Mouse (Mus musculus): ENCODE measurements around the gene Fry. TPM values are rescaled to one million over a fixed set of nuclear protein-coding genes. Genes with fewer than 3 reads are reported as not detected.

Fry gene
- total and polyA plus RNA-seq, 3 experiments = 43.8 to 153 (median 117) TPM

GRCm38 (mm10) chr5:150346378-150346777, 227.9 kb downstream of the Fry start:
- Histone ChIP-seq H3K27me3 (ENCODE audit: control insufficient read depth, insufficient read depth, low read length) (no peaks in the 10 kb centered on the region), H3K4me3 (no peak overlapping the region), H3K9ac (ENCODE audit: low read depth, low read length) (no peak overlapping the region), H3K36me3 (ENCODE audit: control insufficient read depth, insufficient read depth, low read length) (peaks cover 9% of the 10 kb centered on the region), H3K27ac (peak overlapping the region; percentile 76), H3K4me1 (ENCODE audit: control insufficient read depth, insufficient read depth, low read length) (peaks cover 2% of the 10 kb centered on the region; the same call in 1 of the 2 replicates), H3K79me2 (replicated peaks; ENCODE audit: control insufficient read depth, insufficient read depth, low read length) (no peaks in the 10 kb centered on the region)
- intact Hi-C loops (cut with DNase I) = no loop called here
- TF ChIP-seq EP300 (IDR thresholded peaks at IDR 0.05; ENCODE audit: insufficient read depth, low read depth, low read length) (no peak), CTCF (IDR thresholded peaks at IDR 0.05) (no peak), POLR2A (IDR thresholded peaks at IDR 0.05; ENCODE audit: insufficient read depth, low read depth, low read length) (no peak)
- no peak for DNase-seq
- 33% methylated on average over 4 of the region's 4 CpGs for WGBS

GRCm38 (mm10) chr5:150347845-150348244, 229.4 kb downstream of the Fry start:
- no peaks in the 10 kb centered on the region for H3K79me2 ChIP-seq (replicated peaks; ENCODE audit: control insufficient read depth, insufficient read depth, low read length)
- no peak for TF ChIP-seq POLR2A (IDR thresholded peaks at IDR 0.05; ENCODE audit: insufficient read depth, low read depth, low read length)
- TF ChIP-seq CTCF (IDR thresholded peaks at IDR 0.05) = peak; percentile 55
- no peak for TF ChIP-seq EP300 (IDR thresholded peaks at IDR 0.05; ENCODE audit: insufficient read depth, low read depth, low read length)
- H3K4me1 ChIP-seq (ENCODE audit: control insufficient read depth, insufficient read depth, low read length) = peaks cover 2% of the 10 kb centered on the region; the same call in 1 of the 2 replicates
- H3K36me3 ChIP-seq (ENCODE audit: control insufficient read depth, insufficient read depth, low read length) = peaks cover 9% of the 10 kb centered on the region
- no peaks in the 10 kb centered on the region for H3K27me3 ChIP-seq (ENCODE audit: control insufficient read depth, insufficient read depth, low read length)
- intact Hi-C loops (cut with DNase I) = no loop called here
- no peak overlapping the region for H3K27ac ChIP-seq
- H3K4me3 ChIP-seq = no peak overlapping the region
- no peak overlapping the region for H3K9ac ChIP-seq (ENCODE audit: low read depth, low read length)
- WGBS = 90% methylated on average over 2 of the region's 2 CpGs
- no peak for DNase-seq

GRCm38 (mm10) chr5:150348302-150348701, 229.9 kb downstream of the Fry start:
- intact Hi-C loops (cut with DNase I) = no loop called here
- TF ChIP-seq EP300 (IDR thresholded peaks at IDR 0.05; ENCODE audit: insufficient read depth, low read depth, low read length) (no peak), CTCF (IDR thresholded peaks at IDR 0.05) (no peak), POLR2A (IDR thresholded peaks at IDR 0.05; ENCODE audit: insufficient read depth, low read depth, low read length) (no peak)
- WGBS = 100% methylated on average over 1 of the region's 1 CpGs

GRCm38 (mm10) chr5:150351191-150351590, 232.7 kb downstream of the Fry start:
- intact Hi-C loops (cut with DNase I) = loop anchor here (5.0 kb wide), 1 partner anchor 114 kb away; no protein-coding TSS in a partner anchor
- Histone ChIP-seq H3K27ac (no peak overlapping the region), H3K4me1 (ENCODE audit: control insufficient read depth, insufficient read depth, low read length) (no peaks in the 10 kb centered on the region), H3K79me2 (replicated peaks; ENCODE audit: control insufficient read depth, insufficient read depth, low read length) (no peaks in the 10 kb centered on the region), H3K4me3 (no peak overlapping the region), H3K27me3 (ENCODE audit: control insufficient read depth, insufficient read depth, low read length) (no peaks in the 10 kb centered on the region), H3K9ac (ENCODE audit: low read depth, low read length) (no peak overlapping the region), H3K36me3 (ENCODE audit: control insufficient read depth, insufficient read depth, low read length) (peaks cover 5% of the 10 kb centered on the region)
- TF ChIP-seq CTCF (IDR thresholded peaks at IDR 0.05) = no peak
- TF ChIP-seq EP300 (IDR thresholded peaks at IDR 0.05; ENCODE audit: insufficient read depth, low read depth, low read length) = no peak
- no peak for TF ChIP-seq POLR2A (IDR thresholded peaks at IDR 0.05; ENCODE audit: insufficient read depth, low read depth, low read length)
- WGBS = 82% methylated on average over 2 of the region's 2 CpGs
- DNase-seq = no peak

More at GRCm38 (mm10) chr5:150348302-150348701, 229.9 kb downstream of the Fry start:
- Histone ChIP-seq H3K79me2 (replicated peaks; ENCODE audit: control insufficient read depth, insufficient read depth, low read length) (no peaks in the 10 kb centered on the region), H3K27ac (no peak overlapping the region), H3K4me3 (no peak overlapping the region), H3K9ac (ENCODE audit: low read depth, low read length) (no peak overlapping the region), H3K36me3 (ENCODE audit: control insufficient read depth, insufficient read depth, low read length) (peaks cover 9% of the 10 kb centered on the region), H3K27me3 (ENCODE audit: control insufficient read depth, insufficient read depth, low read length) (no peaks in the 10 kb centered on the region), H3K4me1 (ENCODE audit: control insufficient read depth, insufficient read depth, low read length) (peaks cover 2% of the 10 kb centered on the region; the same call in 1 of the 2 replicates)
- no peak for DNase-seq

GRCm38 (mm10) chr5:150358671-150359070, 240.2 kb downstream of the Fry start:
- Histone ChIP-seq H3K79me2 (replicated peaks; ENCODE audit: control insufficient read depth, insufficient read depth, low read length) (no peaks in the 10 kb centered on the region), H3K4me1 (ENCODE audit: control insufficient read depth, insufficient read depth, low read length) (no peaks in the 10 kb centered on the region), H3K9ac (ENCODE audit: low read depth, low read length) (no peak overlapping the region), H3K36me3 (ENCODE audit: control insufficient read depth, insufficient read depth, low read length) (no peaks in the 10 kb centered on the region), H3K4me3 (no peak overlapping the region), H3K27ac (no peak overlapping the region), H3K27me3 (ENCODE audit: control insufficient read depth, insufficient read depth, low read length) (no peaks in the 10 kb centered on the region)
- intact Hi-C loops (cut with DNase I) = no loop called here
- no peak for TF ChIP-seq POLR2A (IDR thresholded peaks at IDR 0.05; ENCODE audit: insufficient read depth, low read depth, low read length)
- no peak for TF ChIP-seq CTCF (IDR thresholded peaks at IDR 0.05)
- no peak for TF ChIP-seq EP300 (IDR thresholded peaks at IDR 0.05; ENCODE audit: insufficient read depth, low read depth, low read length)
- DNase-seq = no peak
- WGBS = 79% methylated on average over 14 of the region's 14 CpGs

GRCm38 (mm10) chr5:150362241-150362640, 243.8 kb downstream of the Fry start:
- 88% methylated on average over 6 of the region's 6 CpGs for WGBS
- Histone ChIP-seq H3K36me3 (ENCODE audit: control insufficient read depth, insufficient read depth, low read length) (no peaks in the 10 kb centered on the region), H3K4me3 (no peak overlapping the region), H3K4me1 (ENCODE audit: control insufficient read depth, insufficient read depth, low read length) (no peaks in the 10 kb centered on the region), H3K9ac (ENCODE audit: low read depth, low read length) (no peak overlapping the region), H3K27ac (no peak overlapping the region), H3K79me2 (replicated peaks; ENCODE audit: control insufficient read depth, insufficient read depth, low read length) (no peaks in the 10 kb centered on the region), H3K27me3 (ENCODE audit: control insufficient read depth, insufficient read depth, low read length) (no peaks in the 10 kb centered on the region)
- intact Hi-C loops (cut with DNase I) = no loop called here
- DNase-seq = no peak
- TF ChIP-seq POLR2A (IDR thresholded peaks at IDR 0.05; ENCODE audit: insufficient read depth, low read depth, low read length) = no peak
- TF ChIP-seq CTCF (IDR thresholded peaks at IDR 0.05) = no peak
- no peak for TF ChIP-seq EP300 (IDR thresholded peaks at IDR 0.05; ENCODE audit: insufficient read depth, low read depth, low read length)
